Mouse (Mus musculus) cerebellum, adult 2 months (tissue): ENCODE results near the gene Anxa8.

Source experiments
- CTCF ChIP-seq: fragments of 200-500 bp; IDR thresholded peaks from 2 replicates; pipeline ENCODE4 v1.5.1; 2011; ENCODE audit warnings: low read depth, mild to moderate bottlenecking, control low read depth, low read length, moderate library complexity, borderline replicate concordance; ENCODE audit not compliant: insufficient read depth
- POLR2A ChIP-seq: fragments of 200-500 bp; IDR thresholded peaks from 2 replicates; pipeline ENCODE4 v1.6.1; 2011; ENCODE audit warnings: low read length, control low read depth, borderline replicate concordance; ENCODE audit not compliant: insufficient read depth

DNA sequence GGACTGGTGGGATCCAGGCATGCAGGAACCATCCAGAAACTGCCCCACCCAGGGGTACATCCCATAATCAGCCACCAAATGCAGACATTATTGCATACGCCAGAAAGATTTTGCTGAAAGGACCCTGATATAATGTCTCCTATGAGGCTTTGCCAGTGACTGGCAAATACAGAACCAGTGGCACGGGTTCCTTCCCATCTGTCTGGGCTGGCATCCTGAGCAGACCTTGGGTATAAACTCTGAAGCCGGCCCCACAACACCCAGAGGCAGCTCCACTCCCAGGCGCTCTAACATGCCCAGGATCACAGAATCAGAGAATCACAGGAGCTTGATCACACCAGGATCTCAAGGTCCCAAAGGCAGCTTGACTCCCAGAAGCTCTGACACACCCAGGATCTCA lies 28.5 kb downstream of the Anxa8 start:
- TF ChIP-seq CTCF (no peak), POLR2A (no peak)
